Mouse (Mus musculus) bone marrow macrophage, adult 2 months (primary cell): ENCODE results near the gene Map7d1.

Experiments
- CTCF ChIP-seq: IDR thresholded peaks from 2 replicates; pipeline ENCODE4 v1.5.1; 2012; ENCODE audit warnings: low read depth, mild to moderate bottlenecking, low read length, moderate library complexity
- POLR2A ChIP-seq: IDR thresholded peaks from 2 replicates; pipeline ENCODE4 v1.6.1; 2012; ENCODE audit warnings: mild to moderate bottlenecking, low read depth, low read length, borderline replicate concordance

- TF ChIP-seq CTCF = no peak
- TF ChIP-seq POLR2A = no peak
These were observed 30.3 kb upstream of the Map7d1 start, which contains the start of gene Col8a2 for GRCm38 (mm10) chr4:126286492-126286891.
